Mouse (Mus musculus): ENCODE data around the gene Lmo1.

DNA sequence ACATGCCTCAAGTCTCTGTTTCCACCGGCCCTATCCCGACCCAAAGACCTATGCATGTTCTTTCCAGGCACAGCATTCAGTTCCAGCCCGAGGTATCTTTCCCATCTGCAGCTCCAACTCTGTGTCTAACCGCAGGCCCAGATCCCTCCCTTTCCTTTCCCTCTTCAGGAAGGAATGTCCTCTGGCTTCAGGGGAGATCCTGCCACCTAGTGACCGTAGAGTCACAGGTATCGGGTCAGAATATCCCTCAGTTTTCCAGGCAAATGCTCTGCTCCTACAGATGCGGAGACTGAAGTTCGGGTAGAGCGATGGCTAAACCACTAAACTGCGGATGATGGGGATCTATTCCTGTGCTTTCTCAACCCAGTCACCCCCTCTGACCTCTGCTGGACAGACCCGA, 30.3 kb downstream of the Lmo1 start:
- TF ChIP-seq POLR2A (IDR thresholded peaks at IDR 0.05; ENCODE audit: low read depth, low read length) (no peak), CTCF (conservative IDR thresholded peaks at IDR 0.05; ENCODE audit: insufficient read depth, insufficient read length, low read depth, low read length) (no peak; the same call in 1 of the 2 replicates)

Data from kidney, adult 2 months (tissue).